Mouse (Mus musculus): ENCODE measurements at regions not wholly inside any gene's neighbourhood (a gene's known extent, or its start where the extent isn't known, plus 50 kb on each side); places are given as distances from the start of the nearest gene placed in this dataset.

GRCm38 (mm10) chr13:97625391-97625790 lies 135.0 kb downstream of the Gm10260 start:
- TF ChIP-seq UBTF (IDR thresholded peaks at IDR 0.05; ENCODE audit: borderline replicate concordance, insufficient read depth, low read depth, low read length) = no peak
- no peak for TF ChIP-seq ZNF384 (IDR thresholded peaks at IDR 0.05; ENCODE audit: low read depth, low read length)
- TF ChIP-seq ELF1 (IDR thresholded peaks at IDR 0.05; ENCODE audit: low read depth, low read length) = no peak
- no peak for TF ChIP-seq CTCF (IDR thresholded peaks at IDR 0.05 in 2 of 3, conservative IDR thresholded peaks at IDR 0.05 in 1 of 3; ENCODE audit: control insufficient read depth in 1 of 3, insufficient read depth in 1 of 3, low read depth in 2 of 3, low read length in 3 of 3, poor library complexity in 1 of 3, severe bottlenecking in 1 of 3)

Measured in MEL (cell line).